Mouse (Mus musculus) thymus, postnatal 10 days (tissue): ENCODE measurements around the gene Vstm2b.

Experiments
- DNase-seq, 2 experiments: peaks; one replicate each; pipeline ENCODE4 v3.0.0; 2021; ENCODE audit warnings: low spot score in 2 of 2

Vstm2b gene

GRCm38 (mm10) chr7:40898096-40898710, at the start of gene Vstm2b:
Vstm2b (plus strand) TSS chr7:40898328.
- DNase-seq, result no peak

GRCm38 (mm10) chr7:40856088-40856625, 42.0 kb upstream of the Vstm2b start:
- DNase-seq, result no peak

GRCm38 (mm10) chr7:40873380-40873990, 24.6 kb upstream of the Vstm2b start:
- DNase-seq, result no peak

GRCm38 (mm10) chr7:40884855-40885489, 13.2 kb upstream of the Vstm2b start:
- no peak for DNase-seq

GRCm38 (mm10) chr7:40888358-40888757, 9.8 kb upstream of the Vstm2b start:
- no peak for DNase-seq

- DNase-seq, result no peak
Measured at GRCm38 (mm10) chr7:40896964-40897363, 1.2 kb upstream of the Vstm2b start.

GRCm38 (mm10) chr7:40898711-40899375, 715 bp downstream of the Vstm2b start:
- no peak for DNase-seq

- no peak for DNase-seq
Measured at GRCm38 (mm10) chr7:40899376-40900265, 1.5 kb downstream of the Vstm2b start.

GRCm38 (mm10) chr7:40901201-40901600, 3.1 kb downstream of the Vstm2b start:
- DNase-seq, result no peak

- no peak for DNase-seq
Measured at GRCm38 (mm10) chr7:40902506-40902905, 4.4 kb downstream of the Vstm2b start.

- no peak for DNase-seq
Measured at GRCm38 (mm10) chr7:40906484-40906883, 8.4 kb downstream of the Vstm2b start.

GRCm38 (mm10) chr7:40916761-40917160, 18.6 kb downstream of the Vstm2b start:
- no peak for DNase-seq

- no peak for DNase-seq
Measured at GRCm38 (mm10) chr7:40920118-40920517, 22.0 kb downstream of the Vstm2b start.

GRCm38 (mm10) chr7:40921281-40921680, 23.2 kb downstream of the Vstm2b start:
- DNase-seq, result no peak

- no peak for DNase-seq
Measured at GRCm38 (mm10) chr7:40922871-40923270, 24.7 kb downstream of the Vstm2b start.

- no peak for DNase-seq
Measured at GRCm38 (mm10) chr7:40928391-40928790, 30.3 kb downstream of the Vstm2b start.

- DNase-seq, result no peak
Measured at GRCm38 (mm10) chr7:40936617-40937212, 38.6 kb downstream of the Vstm2b start.

GRCm38 (mm10) chr7:40939371-40939770, 41.2 kb downstream of the Vstm2b start:
- no peak for DNase-seq

- no peak for DNase-seq
Measured at GRCm38 (mm10) chr7:40942233-40942935, 44.3 kb downstream of the Vstm2b start.
